Mouse (Mus musculus) embryo, embryonic 9.5 days (tissue): ENCODE measurements around the gene Vmn1r76.

Experiments
- DNase-seq: peaks from one replicate; pipeline ENCODE4 v3.0.0-alpha.2; 2017; ENCODE audit errors: extremely low spot score

Gene Vmn1r76

GRCm38 (mm10) chr7:11938113-11938512 is at the start of gene Vmn1r76:
TSS of gene Vmn1r76 (minus strand) at chr7:11938213.
- no peak for DNase-seq

- no peak for DNase-seq
These were observed 34.6 kb upstream of the Vmn1r76 start for GRCm38 (mm10) chr7:11972611-11973010.

- DNase-seq = no peak
These were observed 10.0 kb upstream of the Vmn1r76 start for GRCm38 (mm10) chr7:11947991-11948390.

GRCm38 (mm10) chr7:11874330-11874729 is 63.7 kb downstream of the Vmn1r76 start, which contains the start of gene Vmn1r75:
TSS of gene Vmn1r75 (plus strand) at chr7:11874630.
- no peak for DNase-seq
